Mouse (Mus musculus) thymus, postnatal 4 days (tissue): ENCODE measurements around the gene Mdc1.
"Not testable (repeated sequence)": the region's sequence is repeated elsewhere in the genome, so short reads cannot be mapped to it uniquely, and the experiment has no call there.

Experiments used
- DNase-seq: peaks from one replicate; pipeline ENCODE4 v3.0.0; 2021

The Mdc1 gene

DNA sequence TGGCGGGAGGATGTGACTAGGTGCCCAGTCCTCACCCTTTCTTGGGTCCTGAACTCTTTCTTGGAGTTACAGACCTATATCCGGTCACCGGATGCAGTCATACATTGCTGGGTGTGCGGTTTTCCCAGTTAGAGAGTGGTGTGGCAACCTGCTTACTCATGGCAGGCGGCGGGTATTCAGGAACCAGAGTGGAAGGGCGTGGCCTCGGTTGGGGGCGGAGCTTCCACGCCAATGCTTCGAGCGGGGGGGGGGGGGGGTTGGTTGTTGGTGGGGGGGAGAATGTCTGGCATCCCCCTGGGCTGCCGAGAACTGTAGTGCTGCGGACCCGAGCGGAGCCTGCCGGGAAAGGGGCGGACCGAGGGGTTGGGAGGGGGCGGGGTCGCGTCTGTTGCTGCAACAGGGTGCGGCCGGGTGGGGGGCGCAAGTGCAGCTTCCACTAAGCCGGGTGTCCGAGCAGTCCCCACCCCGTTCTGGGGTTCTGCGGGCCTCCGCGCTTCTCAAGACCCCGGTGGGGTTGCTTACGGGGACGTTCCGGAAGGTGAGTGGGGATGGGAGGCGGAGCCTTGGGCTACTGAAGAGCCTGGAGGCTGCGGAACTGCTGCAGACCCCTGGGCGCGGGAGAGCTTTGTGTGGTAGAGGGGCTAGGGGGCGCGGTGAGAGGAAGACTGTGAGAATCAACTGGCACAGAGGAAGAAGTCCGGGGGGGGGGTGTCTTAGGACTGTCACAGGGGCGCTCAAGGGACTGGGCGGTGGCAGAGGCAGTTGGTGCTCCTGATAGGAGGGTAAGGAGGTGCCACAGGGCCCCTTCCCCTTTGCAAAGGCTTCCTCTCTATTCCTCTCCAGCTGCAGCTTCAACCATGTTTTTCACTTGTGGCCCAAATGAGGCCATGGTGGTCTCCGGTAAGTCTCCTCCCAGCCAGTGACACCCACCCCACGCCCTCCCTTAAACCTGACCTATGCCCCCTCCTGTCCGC lies 18.1 kb upstream of the Mdc1 start, which contains the start of gene Flot1:
TSS of gene Flot1 (plus strand) at position 267 of the 974 bp plus-strand sequence.
- peak; percentile 92 for DNase-seq

DNA sequence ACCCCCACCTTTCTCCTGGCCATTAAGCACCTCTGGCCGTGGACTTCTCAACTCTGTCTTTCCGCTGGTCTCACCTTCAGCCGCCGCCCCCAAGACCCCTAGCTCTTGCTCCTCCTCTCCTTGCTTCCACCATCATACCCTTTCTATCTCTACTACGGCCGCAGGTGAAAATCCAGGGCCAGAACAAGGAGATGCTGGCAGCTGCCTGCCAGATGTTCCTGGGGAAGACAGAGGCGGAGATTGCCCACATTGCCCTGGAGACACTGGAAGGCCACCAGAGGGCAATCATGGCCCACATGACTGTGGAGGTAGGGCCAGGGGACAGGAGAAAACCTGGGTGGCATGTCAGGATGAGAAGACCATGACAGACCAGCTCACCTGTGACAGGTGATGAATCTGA lies 16.9 kb upstream of the Mdc1 start:
- DNase-seq, result peak; percentile 51

- no peak for DNase-seq
These were observed 16.0 kb upstream of the Mdc1 start for GRCm38 (mm10) chr17:35825109-35825850.

DNA sequence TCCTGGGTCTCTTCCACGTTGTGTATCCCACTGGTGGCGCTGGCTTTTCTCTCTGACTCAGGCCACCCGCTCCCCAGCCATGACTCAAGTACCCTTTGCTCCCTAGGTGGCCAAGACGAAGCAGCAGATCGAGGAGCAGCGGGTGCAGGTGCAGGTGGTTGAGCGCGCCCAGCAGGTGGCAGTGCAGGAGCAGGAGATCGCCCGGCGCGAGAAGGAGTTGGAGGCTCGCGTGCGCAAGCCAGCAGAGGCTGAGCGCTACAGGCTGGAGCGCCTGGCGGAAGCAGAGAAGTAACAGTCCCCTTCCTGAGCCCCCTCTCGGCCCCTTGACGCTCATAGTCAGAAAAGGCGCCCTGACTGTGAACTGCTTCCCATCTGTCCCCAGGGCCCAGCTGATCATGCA lies 11.6 kb upstream of the Mdc1 start:
- peak; percentile 97 for DNase-seq

- DNase-seq, result no peak
These were observed 8.7 kb upstream of the Mdc1 start for GRCm38 (mm10) chr17:35832400-35833238.

DNA sequence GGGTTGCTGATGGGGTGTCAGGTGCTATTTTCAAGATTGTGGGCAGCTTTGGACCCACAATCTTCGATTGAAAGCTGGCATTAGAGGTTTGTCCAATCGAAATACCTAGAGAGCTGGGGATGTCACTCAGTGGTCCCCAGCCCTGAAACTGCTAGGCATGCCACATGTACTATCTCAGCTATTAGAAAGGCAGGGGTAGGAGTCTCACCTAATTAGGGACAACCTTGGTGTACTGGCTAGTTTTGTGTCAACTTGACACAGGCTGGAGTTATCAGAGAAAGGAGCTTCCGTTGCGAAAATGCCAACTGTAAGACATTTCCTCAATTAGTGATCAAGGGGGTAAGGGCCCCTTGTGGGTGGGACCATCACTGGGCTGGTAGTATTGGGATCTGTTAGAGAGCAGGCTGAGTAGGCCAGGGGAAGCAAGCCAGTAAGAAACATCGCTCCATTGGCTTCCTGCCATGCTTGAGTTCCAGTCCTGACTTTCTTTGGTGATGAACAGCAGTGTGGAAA lies 8.0 kb upstream of the Mdc1 start:
- no peak for DNase-seq

- DNase-seq, result no peak
These were observed 7.4 kb upstream of the Mdc1 start for GRCm38 (mm10) chr17:35833894-35834293.

DNA sequence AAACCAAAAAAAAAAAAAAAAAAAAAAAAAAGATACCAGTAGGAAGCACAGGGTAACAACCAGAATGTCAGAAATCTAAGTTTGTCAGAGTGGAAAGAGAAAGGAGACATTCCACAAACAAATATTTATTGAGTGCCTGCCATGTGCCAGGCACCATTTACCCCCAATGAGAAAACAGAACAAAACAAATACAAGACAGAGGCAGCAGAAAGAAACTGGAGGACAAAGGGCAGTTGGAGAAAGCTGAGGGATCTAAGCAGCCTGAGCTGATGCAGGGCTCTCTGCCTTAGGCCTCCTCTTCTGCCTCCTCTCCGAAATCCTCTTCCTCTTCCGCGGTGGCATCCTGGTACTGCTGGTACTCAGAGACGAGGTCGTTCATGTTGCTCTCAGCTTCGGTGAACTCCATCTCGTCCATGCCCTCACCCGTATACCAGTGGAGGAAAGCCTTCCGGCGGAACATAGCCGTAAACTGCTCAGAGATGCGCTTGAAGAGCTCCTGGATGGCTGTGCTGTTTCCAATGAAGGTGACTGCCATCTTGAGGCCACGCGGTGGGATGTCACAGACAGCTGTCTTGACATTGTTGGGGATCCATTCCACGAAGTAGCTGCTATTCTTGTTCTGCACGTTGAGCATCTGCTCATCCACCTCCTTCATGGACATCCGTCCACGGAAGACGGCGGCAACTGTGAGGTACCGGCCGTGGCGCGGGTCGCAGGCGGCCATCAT lies 6.5 kb upstream of the Mdc1 start:
- no peak for DNase-seq

DNA sequence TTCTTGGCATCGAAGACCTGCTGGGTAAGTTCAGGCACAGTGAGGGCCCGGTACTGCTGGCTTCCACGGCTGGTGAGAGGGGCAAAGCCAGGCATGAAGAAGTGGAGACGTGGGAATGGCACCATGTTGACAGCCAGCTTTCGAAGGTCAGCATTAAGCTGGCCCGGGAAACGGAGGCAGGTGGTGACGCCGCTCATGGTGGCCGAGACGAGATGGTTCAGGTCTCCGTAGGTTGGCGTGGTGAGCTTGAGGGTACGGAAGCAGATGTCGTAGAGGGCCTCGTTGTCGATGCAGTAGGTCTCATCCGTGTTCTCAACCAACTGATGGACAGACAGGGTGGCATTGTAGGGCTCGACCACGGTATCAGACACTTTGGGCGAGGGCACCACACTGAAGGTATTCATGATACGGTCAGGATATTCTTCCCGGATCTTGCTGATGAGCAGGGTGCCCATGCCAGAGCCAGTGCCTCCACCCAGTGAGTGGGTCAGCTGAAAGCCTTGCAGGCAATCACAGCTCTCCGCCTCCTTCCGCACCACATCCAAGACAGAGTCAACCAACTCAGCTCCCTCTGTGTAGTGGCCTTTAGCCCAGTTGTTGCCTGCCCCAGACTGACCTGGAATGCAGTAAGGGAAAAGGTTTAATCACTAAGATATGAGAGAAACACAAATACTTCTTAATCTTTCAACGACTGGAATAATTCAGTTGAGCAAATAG lies 5.7 kb upstream of the Mdc1 start:
- DNase-seq, result no peak

- peak; percentile 88 for DNase-seq
These were observed 4.9 kb upstream of the Mdc1 start for GRCm38 (mm10) chr17:35836178-35836965.

GRCm38 (mm10) chr17:35836991-35837422 lies 4.3 kb upstream of the Mdc1 start:
- peak; percentile 97 for DNase-seq

DNA sequence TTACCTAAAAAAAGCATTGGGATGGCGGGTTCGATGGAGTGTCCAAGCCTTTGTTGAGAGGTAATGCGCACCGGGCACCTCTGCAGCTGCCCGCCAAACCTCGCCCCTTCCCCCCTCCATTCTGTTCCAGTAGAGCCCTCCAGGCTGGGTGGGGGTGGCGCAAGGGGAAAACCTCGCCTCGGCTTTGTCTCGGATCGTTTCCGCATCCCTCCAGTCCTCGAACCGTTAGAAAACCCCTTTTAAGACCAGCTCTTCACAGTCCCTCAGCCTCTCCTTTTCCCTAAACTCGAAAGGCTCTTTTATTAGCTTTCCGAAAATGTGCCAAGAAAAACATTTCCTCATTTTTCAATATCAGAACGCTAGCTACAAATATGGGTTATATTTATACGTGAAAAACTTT lies 3.8 kb upstream of the Mdc1 start:
- DNase-seq, result peak; percentile 81

DNA sequence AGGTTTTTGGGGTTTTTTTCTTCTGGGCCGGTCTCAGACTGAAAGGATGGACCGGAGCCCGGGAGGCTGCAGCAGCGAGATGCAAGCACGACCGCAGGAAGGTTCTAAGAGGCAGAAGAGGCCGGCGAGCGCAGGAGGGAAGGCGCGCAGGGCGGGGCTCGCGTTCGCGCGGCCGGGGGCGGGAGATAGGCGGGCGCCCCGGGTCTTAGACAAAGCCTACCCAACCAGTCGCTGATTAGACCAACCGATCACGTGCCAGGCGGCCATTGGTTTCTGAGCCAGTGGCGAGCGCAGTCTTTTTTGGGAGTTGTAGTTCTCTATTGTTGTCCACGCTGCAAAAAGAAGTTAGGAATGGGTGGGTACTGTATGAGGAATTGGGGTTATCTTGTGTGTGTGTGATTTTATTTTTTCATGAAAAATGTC lies 3.2 kb upstream of the Mdc1 start, which contains the start of gene Tubb5:
TSS of gene Tubb5 (minus strand) at position 185 of the 423 bp plus-strand sequence.
- peak; percentile 96 for DNase-seq

GRCm38 (mm10) chr17:35838570-35838969 lies 2.7 kb upstream of the Mdc1 start:
- no peak for DNase-seq

GRCm38 (mm10) chr17:35839002-35839401 lies 2.3 kb upstream of the Mdc1 start:
- not testable (repeated sequence) for DNase-seq

GRCm38 (mm10) chr17:35840561-35840960 lies 754 bp upstream of the Mdc1 start:
- no peak for DNase-seq

DNA sequence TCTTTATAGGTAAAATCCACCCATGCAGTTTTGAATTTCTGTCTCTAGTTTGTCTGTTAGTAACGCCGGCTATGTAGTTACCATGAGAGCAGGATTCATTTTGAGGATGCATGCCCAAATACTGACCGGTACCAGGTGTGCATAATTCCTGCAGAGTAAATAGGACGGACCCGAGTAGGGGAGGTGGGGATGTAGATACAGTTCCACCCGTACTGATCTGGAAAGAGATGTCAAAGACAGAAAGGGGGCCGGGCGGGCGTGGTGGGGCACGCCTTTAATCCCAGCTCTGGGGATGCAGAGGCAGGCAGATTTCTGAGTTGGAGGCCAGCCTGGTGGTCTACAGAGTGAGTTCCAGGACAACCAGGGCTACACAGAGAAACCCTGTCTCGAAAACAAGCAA lies 691 bp downstream of the Mdc1 start:
- DNase-seq, result no peak

DNA sequence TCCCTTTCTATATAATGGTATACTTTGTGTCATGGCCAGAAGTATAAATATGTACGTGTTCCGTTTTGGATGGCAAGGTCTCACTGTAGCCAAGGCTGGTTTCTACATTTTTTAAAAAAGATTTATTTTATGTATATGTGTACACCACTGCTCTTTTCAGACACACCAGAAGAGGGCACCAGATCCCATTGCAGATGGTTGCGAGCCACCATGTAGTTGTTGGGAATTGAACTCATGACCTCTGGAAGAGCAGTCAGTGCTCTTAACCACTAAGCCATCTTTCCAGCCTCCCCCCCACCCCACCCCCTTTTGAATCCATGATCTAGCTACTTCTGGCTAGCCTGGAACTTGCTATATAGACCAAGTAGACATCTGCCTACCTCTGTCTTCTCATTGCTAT lies 2.2 kb downstream of the Mdc1 start:
- DNase-seq, result no peak

DNA sequence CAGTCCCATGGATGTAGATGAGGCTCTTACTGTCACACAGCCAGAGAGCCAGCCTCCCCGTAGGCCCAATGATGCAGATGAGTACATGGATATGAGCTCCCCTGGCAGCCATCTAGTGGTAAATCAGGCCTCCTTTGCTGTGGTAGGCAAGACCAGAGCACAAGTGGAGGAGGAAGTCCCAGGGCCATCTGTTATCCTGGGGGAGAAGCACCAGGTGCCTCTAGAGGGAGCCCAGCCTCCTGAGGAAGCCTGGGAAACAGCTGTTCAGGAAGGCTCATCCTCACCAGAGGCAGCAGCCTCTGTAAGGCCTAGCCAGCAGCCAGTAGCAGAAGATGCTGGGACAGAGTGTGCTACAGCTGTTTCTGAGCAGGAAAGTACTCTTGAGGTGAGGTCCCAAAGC lies 6.8 kb downstream of the Mdc1 start:
- DNase-seq, result no peak

GRCm38 (mm10) chr17:35850974-35851373 lies 9.7 kb downstream of the Mdc1 start:
- DNase-seq, result no peak
